Mouse (Mus musculus) Patski (cell line): ENCODE data around the gene Phf19. TPM values are rescaled to one million over a fixed set of nuclear protein-coding genes. Genes with fewer than 3 reads are reported as not detected.

Experiments used
- ATAC-seq: fragments of 100-300 bp; one replicate; pipeline ENCODE4 v1.8.0; 2021
- CTCF ChIA-PET: fragments of 350-600 bp; sonication (Branson Sonifier 250); formaldehyde crosslinking; loops from one replicate; lab custom pipeline; 2022; ENCODE audit warnings: inconsistent platforms; lab: Charles Lee
- POLR2A ChIA-PET: fragments of 350-600 bp; sonication (Branson Sonifier 250); formaldehyde crosslinking; loops from one replicate; lab custom pipeline; 2022; ENCODE audit warnings: antibody characterized with exemption, inconsistent platforms; lab: Charles Lee
- DNase-seq: peaks from one replicate; pipeline ENCODE4 v3.0.0-alpha.2; 2011; ENCODE audit warnings: low read depth, low spot score
- H3K27me3 ChIP-seq: fragments of 371-371 bp; one replicate; pipeline ENCODE4 v1.5.1; 2021
- CTCF ChIP-seq: fragments of 100-300 bp; IDR thresholded peaks from one replicate; pipeline ENCODE4 v1.5.1; 2021
- in situ Hi-C: fragments of 300-500 bp; cut with MboI; formaldehyde crosslinking; loops from 3 replicates; pipeline ENCODE4 v1.11.1; 2018; ENCODE audit warnings: low pct_unique_long_range_greater_than_20kb, mixed read lengths
- polyA plus RNA-seq: library from polyadenylated mRNA; unstranded; gene quantifications from one replicate; pipeline ENCODE4 v1.2.3, GENCODE M21; 2021

The Phf19 gene
- polyA plus RNA-seq, 1 experiment from 2014 or later = 0.99 TPM

GRCm38 (mm10) chr2:34909719-34910118 lies 4.1 kb downstream of the Phf19 start:
- no peak for ATAC-seq
- ChIA-PET POLR2A (no interaction called here), CTCF (no interaction called here)
- TF ChIP-seq CTCF = no peak
- no peak for DNase-seq
- H3K27me3 ChIP-seq = peaks cover 34% of the 10 kb centered on the region
- in situ Hi-C loops = no loop called here

GRCm38 (mm10) chr2:34906861-34907604 lies 6.8 kb downstream of the Phf19 start:
- in situ Hi-C loops = no loop called here
- ATAC-seq (no peak), DNase-seq (no peak)
- POLR2A ChIA-PET = no interaction called here
- H3K27me3 ChIP-seq = peaks cover 11% of the 10 kb centered on the region
- TF ChIP-seq CTCF = no peak
- CTCF ChIA-PET = interaction anchor here (1.3 kb wide), 1 partner anchor 12 kb away, joined by 3 read pairs; no protein-coding TSS in a partner anchor

GRCm38 (mm10) chr2:34906426-34906825 lies 7.4 kb downstream of the Phf19 start:
- peaks cover 5% of the 10 kb centered on the region for H3K27me3 ChIP-seq
- DNase-seq = no peak
- ChIA-PET POLR2A (no interaction called here), CTCF (interaction anchor here (1.3 kb wide), 1 partner anchor 13 kb away, joined by 3 read pairs; no protein-coding TSS in a partner anchor)
- in situ Hi-C loops = no loop called here
- no peak for TF ChIP-seq CTCF
- no peak for ATAC-seq

GRCm38 (mm10) chr2:34904849-34905542 lies 8.8 kb downstream of the Phf19 start:
- ChIA-PET CTCF (interaction anchor here (0.8 to 1.5 kb wide), 3 partner anchors 10 to 35 kb away, joined by 3 read pairs; no protein-coding TSS in a partner anchor), POLR2A (interaction anchor here (0.6 to 0.7 kb wide), 2 partner anchors 11 to 60 kb away, joined by 3 to 4 read pairs; no protein-coding TSS in a partner anchor)
- H3K27me3 ChIP-seq = no peaks in the 10 kb centered on the region
- DNase-seq (peak; percentile 50), ATAC-seq (peak; percentile 83)
- no peak for TF ChIP-seq CTCF
- in situ Hi-C loops = no loop called here

- in situ Hi-C loops = no loop called here
- ChIA-PET CTCF (interaction anchor here (1.1 to 1.5 kb wide), 3 partner anchors 9 to 34 kb away, joined by 3 read pairs; no protein-coding TSS in a partner anchor), POLR2A (interaction anchor here (0.5 to 0.6 kb wide), 2 partner anchors 12 to 37 kb away, joined by 3 to 4 read pairs; no protein-coding TSS in a partner anchor)
- no peak for TF ChIP-seq CTCF
- ATAC-seq (no peak), DNase-seq (no peak)
- H3K27me3 ChIP-seq = no peaks in the 10 kb centered on the region
Measured at GRCm38 (mm10) chr2:34903652-34904405, 10.0 kb downstream of the Phf19 start.

GRCm38 (mm10) chr2:34903191-34903590 lies 10.6 kb downstream of the Phf19 start:
- no peaks in the 10 kb centered on the region for H3K27me3 ChIP-seq
- no peak for TF ChIP-seq CTCF
- ChIA-PET POLR2A (interaction anchor here (0.5 kb wide), 1 partner anchor 38 kb away, joined by 3 read pairs; no protein-coding TSS in a partner anchor), CTCF (interaction anchor here (1.2 to 1.7 kb wide), 2 partner anchors 9 to 14 kb away, joined by 3 to 4 read pairs; no protein-coding TSS in a partner anchor)
- DNase-seq (no peak), ATAC-seq (no peak)
- in situ Hi-C loops = no loop called here

- TF ChIP-seq CTCF = no peak
- in situ Hi-C loops = no loop called here
- DNase-seq = no peak
- CTCF ChIA-PET = interaction anchor here (1.7 kb wide), 1 partner anchor 10 kb away, joined by 4 read pairs; no protein-coding TSS in a partner anchor
- POLR2A ChIA-PET = no interaction called here
- no peaks in the 10 kb centered on the region for H3K27me3 ChIP-seq
- ATAC-seq = no peak
Measured at GRCm38 (mm10) chr2:34902731-34903130, 11.1 kb downstream of the Phf19 start.

- ChIA-PET POLR2A (no interaction called here), CTCF (interaction anchor here (0.6 to 1.7 kb wide), 2 partner anchors 11 to 47 kb away, joined by 3 to 4 read pairs; no protein-coding TSS in a partner anchor)
- no peaks in the 10 kb centered on the region for H3K27me3 ChIP-seq
- DNase-seq = no peak
- in situ Hi-C loops = no loop called here
- no peak for ATAC-seq
- no peak for TF ChIP-seq CTCF
Measured at GRCm38 (mm10) chr2:34901726-34902125, 12.1 kb downstream of the Phf19 start.

- ChIA-PET POLR2A (no interaction called here), CTCF (no interaction called here)
- ATAC-seq = no peak
- no peaks in the 10 kb centered on the region for H3K27me3 ChIP-seq
- DNase-seq = no peak
- no peak for TF ChIP-seq CTCF
- in situ Hi-C loops = no loop called here
Measured at GRCm38 (mm10) chr2:34900412-34900811, 13.4 kb downstream of the Phf19 start.

- ChIA-PET POLR2A (no interaction called here), CTCF (no interaction called here)
- no peak for TF ChIP-seq CTCF
- in situ Hi-C loops = no loop called here
- no peaks in the 10 kb centered on the region for H3K27me3 ChIP-seq
- DNase-seq (no peak), ATAC-seq (no peak)
Measured at GRCm38 (mm10) chr2:34899682-34900081, 14.1 kb downstream of the Phf19 start.
